Mouse (Mus musculus) cerebellum, adult 11 months (tissue): ENCODE results near the gene Rilpl1.
A peak's percentile ranks its signal among the peaks of the same experiment; 100 is the strongest.
"Not testable (repeated sequence)": the region's sequence is repeated elsewhere in the genome, so short reads cannot be mapped to it uniquely, and the experiment has no call there.

Source experiments
- DNase-seq: peaks from one replicate; pipeline ENCODE4 v3.0.0; 2022

The Rilpl1 gene

GRCm38 (mm10) chr5:124530655-124531582 lies at the start of gene Rilpl1:
TSS of gene Rilpl1 (minus strand) at chr5:124531391.
- DNase-seq: peak; percentile 67

GRCm38 (mm10) chr5:124578633-124579317 lies 47.6 kb upstream of the Rilpl1 start, which contains the start of the genes Eif2b1 and Gtf2h3:
TSS of gene Eif2b1 (minus strand) at chr5:124579131.
TSS of gene Gtf2h3 (plus strand) at chr5:124579140.
- peak; percentile 87 for DNase-seq

- DNase-seq: no peak
These were observed 44.3 kb upstream of the Rilpl1 start for GRCm38 (mm10) chr5:124575467-124575866.

GRCm38 (mm10) chr5:124571068-124571467 lies 39.9 kb upstream of the Rilpl1 start:
- DNase-seq: peak; percentile 61

GRCm38 (mm10) chr5:124555145-124555544 lies 24.0 kb upstream of the Rilpl1 start:
- no peak for DNase-seq

GRCm38 (mm10) chr5:124553607-124554006 lies 22.4 kb upstream of the Rilpl1 start:
- DNase-seq: no peak

GRCm38 (mm10) chr5:124552558-124553307 lies 21.5 kb upstream of the Rilpl1 start, which contains the start of gene Ddx55:
TSS of gene Ddx55 (plus strand) at chr5:124552864.
- peak; percentile 87 for DNase-seq

GRCm38 (mm10) chr5:124552094-124552472 lies 20.9 kb upstream of the Rilpl1 start:
- DNase-seq: no peak

- DNase-seq: not testable (repeated sequence)
These were observed 20.3 kb upstream of the Rilpl1 start for GRCm38 (mm10) chr5:124551349-124552093.

- not testable (repeated sequence) for DNase-seq
These were observed 19.5 kb upstream of the Rilpl1 start for GRCm38 (mm10) chr5:124550737-124551136.

- no peak for DNase-seq
These were observed 10.4 kb upstream of the Rilpl1 start for GRCm38 (mm10) chr5:124541602-124541973.

GRCm38 (mm10) chr5:124540905-124541601 lies 9.9 kb upstream of the Rilpl1 start:
- DNase-seq: peak; percentile 50

GRCm38 (mm10) chr5:124540383-124540786 lies 9.2 kb upstream of the Rilpl1 start, which contains the start of gene Tmed2:
TSS of gene Tmed2 (plus strand) at chr5:124540695.
- DNase-seq: peak; percentile 97

GRCm38 (mm10) chr5:124539905-124540304 lies 8.7 kb upstream of the Rilpl1 start:
- DNase-seq: no peak

- peak; percentile 41 for DNase-seq
These were observed 7.9 kb upstream of the Rilpl1 start for GRCm38 (mm10) chr5:124538813-124539792.

- DNase-seq: no peak
These were observed 5.6 kb upstream of the Rilpl1 start for GRCm38 (mm10) chr5:124536776-124537175.

GRCm38 (mm10) chr5:124535016-124535415 lies 3.8 kb upstream of the Rilpl1 start:
- DNase-seq: no peak

- no peak for DNase-seq
These were observed 1.3 kb upstream of the Rilpl1 start for GRCm38 (mm10) chr5:124532451-124532850.

- DNase-seq: no peak
These were observed 366 bp upstream of the Rilpl1 start for GRCm38 (mm10) chr5:124531583-124531930.

- DNase-seq: no peak
These were observed 1.5 kb downstream of the Rilpl1 start for GRCm38 (mm10) chr5:124529697-124530096.
